Mouse (Mus musculus) megakaryocyte, embryonic 14.5 days (primary cell): ENCODE data around the gene Zfp292. TPM values are rescaled to one million over a fixed set of nuclear protein-coding genes. Genes with fewer than 3 reads are reported as not detected.
"Not testable (repeated sequence)": the region's sequence is repeated elsewhere in the genome, so short reads cannot be mapped to it uniquely, and the experiment has no call there.

Experiments used
- H3K27me3 ChIP-seq: replicated peaks from 2 replicates; pipeline ENCODE3; 2012; ENCODE audit warnings: inconsistent platforms
- H3K36me3 ChIP-seq: replicated peaks from 2 replicates; pipeline ENCODE3; 2012; ENCODE audit warnings: low read length, inconsistent platforms, mixed read lengths
- H3K4me1 ChIP-seq: 2 replicates; pipeline ENCODE4 v1.6.1; 2012; ENCODE audit warnings: inconsistent platforms
- H3K4me3 ChIP-seq: replicated peaks from 2 replicates; pipeline ENCODE3; 2012; ENCODE audit warnings: moderate library complexity, mild to moderate bottlenecking, inconsistent platforms
- H3K9me3 ChIP-seq: 2 replicates; pipeline ENCODE4 v1.6.1; 2012; ENCODE audit warnings: inconsistent platforms
- FLI1 ChIP-seq: IDR thresholded peaks from 2 replicates; pipeline ENCODE4 v1.6.1; 2012; ENCODE audit warnings: low read length, inconsistent platforms, mixed read lengths
- GATA1 ChIP-seq: IDR thresholded peaks from 3 replicates; pipeline ENCODE4 v1.6.1; 2012; ENCODE audit warnings: mixed read lengths, low read length, inconsistent platforms, borderline replicate concordance
- polyA plus RNA-seq: library from polyadenylated mRNA; stranded (reverse); fragments of >175 nt; gene quantifications from 2 replicates; pipeline ENCODE4 v1.2.3, GENCODE M21; 2012; ENCODE audit warnings: low replicate concordance; ENCODE audit not compliant: insufficient read depth

Gene Zfp292
- polyA plus RNA-seq = 0.18 and 0.32 TPM in 2 replicates

GRCm38 (mm10) chr4:34882818-34883217, at the start of gene Zfp292:
Gene Zfp292 (minus strand): TSS chr4:34882960.
- Histone ChIP-seq H3K4me1 (peaks cover 67% of the 10 kb centered on the region), H3K9me3 (no peaks in the 10 kb centered on the region), H3K4me3 (peak within 1 kb of the TSS; percentile 98), H3K27me3 (no peaks in the 10 kb centered on the region), H3K36me3 (peaks cover 19% of the 10 kb centered on the region)
- no peak for TF ChIP-seq FLI1

GRCm38 (mm10) chr4:34928386-34928785, 45.6 kb upstream of the Zfp292 start:
- not testable (repeated sequence) for H3K4me3 ChIP-seq, H3K36me3 ChIP-seq, H3K9me3 ChIP-seq, H3K27me3 ChIP-seq, H3K4me1 ChIP-seq

- Histone ChIP-seq H3K27me3 (no peaks in the 10 kb centered on the region), H3K36me3 (no peaks in the 10 kb centered on the region), H3K4me3 (no peak overlapping the region), H3K9me3 (no peaks in the 10 kb centered on the region), H3K4me1 (no peaks in the 10 kb centered on the region)
- TF ChIP-seq FLI1 (no peak), GATA1 (no peak)
These were observed 39.6 kb upstream of the Zfp292 start for GRCm38 (mm10) chr4:34922177-34922870.

GRCm38 (mm10) chr4:34917400-34917799, 34.6 kb upstream of the Zfp292 start:
- TF ChIP-seq FLI1 (no peak), GATA1 (no peak)
- Histone ChIP-seq H3K27me3 (no peaks in the 10 kb centered on the region), H3K4me1 (no peaks in the 10 kb centered on the region), H3K36me3 (no peaks in the 10 kb centered on the region), H3K9me3 (no peaks in the 10 kb centered on the region), H3K4me3 (no peak overlapping the region)

- H3K36me3 ChIP-seq = no peaks in the 10 kb centered on the region
- no peaks in the 10 kb centered on the region for H3K27me3 ChIP-seq
- no peak for TF ChIP-seq FLI1
- TF ChIP-seq GATA1 = no peak
- no peak overlapping the region for H3K4me3 ChIP-seq
- H3K9me3 ChIP-seq = no peaks in the 10 kb centered on the region
- H3K4me1 ChIP-seq = no peaks in the 10 kb centered on the region
These were observed 29.4 kb upstream of the Zfp292 start for GRCm38 (mm10) chr4:34912171-34912570.

GRCm38 (mm10) chr4:34911401-34911800, 28.6 kb upstream of the Zfp292 start:
- no peaks in the 10 kb centered on the region for H3K4me1 ChIP-seq
- H3K9me3 ChIP-seq = no peaks in the 10 kb centered on the region
- H3K4me3 ChIP-seq = no peak overlapping the region
- no peaks in the 10 kb centered on the region for H3K36me3 ChIP-seq
- H3K27me3 ChIP-seq = no peaks in the 10 kb centered on the region
- TF ChIP-seq GATA1 = no peak
- no peak for TF ChIP-seq FLI1

GRCm38 (mm10) chr4:34908127-34908526, 25.4 kb upstream of the Zfp292 start:
- no peaks in the 10 kb centered on the region for H3K36me3 ChIP-seq
- H3K27me3 ChIP-seq = no peaks in the 10 kb centered on the region
- TF ChIP-seq GATA1 = no peak
- TF ChIP-seq FLI1 = no peak
- no peak overlapping the region for H3K4me3 ChIP-seq
- peaks cover 6% of the 10 kb centered on the region; the same call in 1 of the 2 replicates for H3K9me3 ChIP-seq
- no peaks in the 10 kb centered on the region for H3K4me1 ChIP-seq

- TF ChIP-seq GATA1 (no peak), FLI1 (no peak)
- no peaks in the 10 kb centered on the region for H3K4me1 ChIP-seq
These were observed 24.3 kb upstream of the Zfp292 start for GRCm38 (mm10) chr4:34907026-34907425.

GRCm38 (mm10) chr4:34906151-34906550, 23.4 kb upstream of the Zfp292 start:
- TF ChIP-seq FLI1 = no peak
- no peak for TF ChIP-seq GATA1
- H3K9me3 ChIP-seq = peaks cover 6% of the 10 kb centered on the region; the same call in 1 of the 2 replicates
- no peaks in the 10 kb centered on the region for H3K4me1 ChIP-seq
- H3K36me3 ChIP-seq = no peaks in the 10 kb centered on the region
- no peaks in the 10 kb centered on the region for H3K27me3 ChIP-seq
- H3K4me3 ChIP-seq = no peak overlapping the region

More at GRCm38 (mm10) chr4:34907026-34907425, 24.3 kb upstream of the Zfp292 start:
- Histone ChIP-seq H3K27me3 (no peaks in the 10 kb centered on the region), H3K4me3 (no peak overlapping the region), H3K9me3 (peaks cover 6% of the 10 kb centered on the region; the same call in 1 of the 2 replicates), H3K36me3 (no peaks in the 10 kb centered on the region)

- H3K4me1 ChIP-seq = peaks cover 3% of the 10 kb centered on the region
- no peak overlapping the region for H3K4me3 ChIP-seq
- no peaks in the 10 kb centered on the region for H3K27me3 ChIP-seq
- no peaks in the 10 kb centered on the region for H3K36me3 ChIP-seq
- TF ChIP-seq FLI1 = no peak
- peaks cover 6% of the 10 kb centered on the region; the same call in 1 of the 2 replicates for H3K9me3 ChIP-seq
These were observed 22.6 kb upstream of the Zfp292 start for GRCm38 (mm10) chr4:34905396-34905795.

GRCm38 (mm10) chr4:34901582-34901981, 18.8 kb upstream of the Zfp292 start:
- H3K4me1 ChIP-seq, H3K4me3 ChIP-seq, H3K36me3 ChIP-seq, H3K9me3 ChIP-seq, H3K27me3 ChIP-seq: not testable (repeated sequence)
